Mouse (Mus musculus) embryonic stem cell, embryonic (primary cell): ENCODE data around the gene Ift46.

Source experiments
- CTCF ChIA-PET, 4 experiments: fragments of 300-600 bp in 2 of 4; fragments of 350-600 bp in 2 of 4; sonication (Branson Sonifier 250); formaldehyde crosslinking; loops; one replicate each; lab custom pipeline; 2022; ENCODE audit warnings: inconsistent platforms in 2 of 4; lab: Charles Lee
- POLR2A ChIA-PET, 4 experiments: fragments of 300-600 bp in 2 of 4; fragments of 350-600 bp in 2 of 4; sonication (Branson Sonifier 250); formaldehyde crosslinking; loops; one replicate each; lab custom pipeline; 2022; ENCODE audit warnings: antibody characterized with exemption in 4 of 4, inconsistent platforms in 1 of 4; lab: Charles Lee

Ift46 gene

DNA sequence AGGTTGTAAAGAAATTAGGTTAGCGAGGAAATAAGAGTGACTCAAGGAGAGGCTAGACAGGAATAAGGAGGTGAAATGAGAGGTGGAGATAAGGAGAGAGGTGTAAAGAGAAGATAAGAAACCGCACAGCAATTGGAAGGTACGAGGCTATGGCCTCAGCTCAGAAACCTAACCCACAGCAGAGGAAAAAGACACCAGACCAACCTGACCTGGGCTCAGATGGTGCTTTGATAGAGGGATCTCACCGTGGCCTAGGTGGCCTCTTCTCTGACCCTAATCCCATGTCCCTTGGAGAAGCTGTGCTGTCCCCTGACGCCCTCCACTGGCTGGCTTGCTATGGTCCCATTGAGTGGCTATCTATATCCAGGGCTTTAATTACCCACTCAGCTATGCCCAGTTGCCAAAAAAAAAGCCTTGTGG is 35.6 kb upstream of the Ift46 start:
- POLR2A ChIA-PET, result interaction anchor here in 2 of 4 experiments (1.3 to 2.8 kb wide), 2 partner anchors 24 to 36 kb away, joined by 4 to 15 read pairs; partner anchors contain the start of genes Arcn1 (in 1 of the 2) and Ift46 (in 1 of the 2)
- CTCF ChIA-PET, result interaction anchor here in 2 of 4 experiments (0.6 to 0.8 kb wide), 2 partner anchors 47 to 77 kb away, joined by 4 read pairs; no protein-coding TSS in a partner anchor

- CTCF ChIA-PET, result interaction anchor here in 3 of 4 experiments (0.5 to 1.9 kb wide), 7 partner anchors 12 to 77 kb away, joined by 3 to 9 read pairs (median 4); no protein-coding TSS in a partner anchor
- POLR2A ChIA-PET, result interaction anchor here in 3 of 4 experiments (0.5 to 2.8 kb wide), 9 partner anchors 9 to 228 kb away, joined by 3 to 15 read pairs (median 3); partner anchors contain the start of genes Arcn1 (in 1 of the 3) and Ift46 (in 1 of the 3)
These were observed 34.7 kb upstream of the Ift46 start for GRCm38 (mm10) chr9:44732921-44733530.

DNA sequence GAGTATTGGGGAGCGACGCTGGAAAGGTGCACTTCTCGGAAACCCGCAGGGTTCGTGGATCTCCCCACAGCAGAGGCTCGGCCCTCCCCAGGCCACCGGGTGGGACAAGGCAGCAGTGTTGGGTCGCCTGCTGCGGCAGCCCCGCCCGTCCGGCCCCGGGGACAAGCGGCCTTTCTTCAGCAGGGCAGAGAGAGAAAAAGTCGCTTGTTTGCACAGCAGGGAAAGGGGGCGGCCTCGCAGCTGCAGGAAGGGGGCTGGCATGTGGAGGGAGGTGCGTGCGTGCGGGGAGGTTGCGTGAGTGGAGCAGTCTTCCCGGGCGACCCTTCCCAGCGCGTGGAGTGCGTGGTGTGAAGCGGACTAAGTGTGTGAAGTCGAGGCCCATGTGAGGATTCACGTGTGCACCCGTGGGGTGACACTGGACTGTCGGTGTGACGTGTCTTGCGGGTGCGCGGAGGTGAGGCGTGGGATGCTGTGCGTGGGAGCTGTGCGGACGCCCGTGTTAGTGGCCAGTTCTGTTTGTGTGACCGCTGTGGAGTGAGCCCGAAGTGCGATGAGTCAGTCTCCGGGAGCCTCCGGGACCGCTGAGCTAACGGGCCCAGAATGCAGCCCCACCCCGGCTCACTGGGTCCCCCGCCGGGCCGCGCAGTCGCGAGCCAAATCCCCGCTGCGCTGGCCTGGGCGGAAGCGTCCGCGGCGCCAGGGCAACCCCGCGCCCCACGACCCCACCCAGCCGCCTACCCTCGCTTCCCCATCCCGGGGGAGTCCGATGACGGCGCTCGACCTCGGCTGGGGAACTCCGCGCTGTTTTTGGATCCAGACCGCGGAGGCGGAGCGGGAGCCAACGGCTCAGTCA is 33.8 kb upstream of the Ift46 start:
- ChIA-PET CTCF (interaction anchor here (0.5 to 3.0 kb wide), 12 partner anchors 13 to 493 kb away, joined by 3 to 17 read pairs (median 4); partner anchors contain the start of gene Ccdc153 (in 1 of the 4)), POLR2A (interaction anchor here (0.5 to 2.8 kb wide), 17 partner anchors 10 to 229 kb away, joined by 3 to 15 read pairs (median 4); partner anchors contain the start of genes Arcn1 (in 2 of the 4) and Ift46 (in 2 of the 4))

- CTCF ChIA-PET, result interaction anchor here (0.5 to 3.0 kb wide), 15 partner anchors 15 to 734 kb away, joined by 3 to 17 read pairs (median 3); partner anchors contain the start of gene Ccdc153 (in 1 of the 4)
- POLR2A ChIA-PET, result interaction anchor here (0.5 to 2.8 kb wide), 15 partner anchors 11 to 373 kb away, joined by 3 to 15 read pairs (median 4); partner anchors contain the start of genes Arcn1 (in 2 of the 4), Ift46 (in 2 of the 4) and Vps11 (in 1 of the 4)
These were observed 32.9 kb upstream of the Ift46 start, which contains the start of gene Phldb1 for GRCm38 (mm10) chr9:44734524-44735494. Phldb1 (minus strand) TSS chr9:44735198.

DNA sequence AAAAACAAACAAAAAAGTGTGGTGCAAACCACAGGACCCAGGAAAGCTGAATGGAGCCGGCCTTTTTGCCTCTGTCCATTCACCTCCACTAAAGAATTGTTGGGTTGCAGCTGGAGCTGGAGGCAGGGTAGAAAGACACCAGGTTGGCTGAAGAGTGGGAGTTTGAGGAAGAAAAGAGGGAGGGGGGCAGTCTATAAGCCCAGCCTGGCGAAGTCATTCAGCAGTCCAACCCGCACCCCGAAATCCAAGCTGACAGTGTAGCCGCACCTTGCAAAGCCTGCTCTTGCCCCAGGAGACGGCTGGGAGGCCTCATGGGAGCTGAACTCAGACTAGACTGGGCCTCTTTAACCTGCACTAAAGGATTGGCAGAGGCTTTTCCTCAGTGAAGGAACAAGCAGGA is 31.8 kb upstream of the Ift46 start:
- ChIA-PET CTCF (interaction anchor here (0.7 to 3.0 kb wide), 8 partner anchors 51 to 387 kb away, joined by 3 to 17 read pairs (median 4); no protein-coding TSS in a partner anchor), POLR2A (interaction anchor here in 2 of 4 experiments (0.7 to 1.7 kb wide), 4 partner anchors 13 to 147 kb away, joined by 3 to 6 read pairs (median 3); partner anchors contain the start of genes Arcn1 (in 1 of the 2) and Ift46 (in 1 of the 2))

- CTCF ChIA-PET, result interaction anchor here in 3 of 4 experiments (0.7 to 3.0 kb wide), 6 partner anchors 51 to 234 kb away, joined by 3 to 17 read pairs (median 4); no protein-coding TSS in a partner anchor
- POLR2A ChIA-PET, result interaction anchor here in 2 of 4 experiments (0.7 to 1.7 kb wide), 3 partner anchors 31 to 147 kb away, joined by 3 to 6 read pairs (median 3); partner anchors contain the start of genes Arcn1 (in 1 of the 2) and Ift46 (in 1 of the 2)
These were observed 31.4 kb upstream of the Ift46 start for GRCm38 (mm10) chr9:44736301-44736700.

DNA sequence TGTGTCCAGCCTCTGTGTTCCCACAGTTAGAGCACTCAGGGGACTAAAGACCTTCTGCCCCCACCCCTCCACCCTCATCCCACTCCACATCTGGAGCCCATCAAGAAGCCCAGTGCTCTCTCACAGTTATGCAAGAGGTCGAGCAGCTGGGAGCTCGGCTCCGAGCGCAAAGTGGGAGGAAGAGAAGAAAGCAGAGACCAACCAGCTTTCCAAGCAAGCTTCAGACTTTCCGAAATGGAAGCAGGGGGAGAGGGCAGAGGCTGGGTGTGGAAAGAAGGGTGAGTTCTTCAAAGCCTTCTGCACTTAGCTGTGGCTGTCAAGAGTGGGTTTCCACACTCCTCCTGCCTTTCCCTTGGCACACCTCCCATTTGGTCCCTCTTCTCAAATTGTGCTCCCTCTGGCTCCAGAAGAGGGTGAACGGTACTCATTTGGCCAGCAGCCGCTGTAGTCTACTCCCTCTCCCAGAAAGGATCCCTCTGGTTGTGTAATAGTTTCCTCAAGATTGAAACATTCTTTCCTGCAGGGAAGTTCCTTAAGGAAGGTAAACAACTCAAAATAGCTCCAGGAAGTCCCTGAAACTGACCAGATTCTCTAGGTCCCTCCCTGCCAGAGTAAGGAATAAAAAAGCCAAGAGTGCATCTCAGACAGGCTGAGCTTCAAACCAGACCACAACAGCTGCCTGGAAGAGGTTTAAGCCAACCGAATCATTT is 30.3 kb upstream of the Ift46 start:
- CTCF ChIA-PET, result interaction anchor here in 3 of 4 experiments (0.8 to 2.4 kb wide), 7 partner anchors 22 to 165 kb away, joined by 3 to 8 read pairs (median 4); no protein-coding TSS in a partner anchor
- POLR2A ChIA-PET, result interaction anchor here in 2 of 4 experiments (0.9 to 1.8 kb wide), 3 partner anchors 30 to 40 kb away, joined by 3 to 6 read pairs (median 4); partner anchors contain the start of genes Arcn1 (in 2 of the 2) and Ift46 (in 2 of the 2)

DNA sequence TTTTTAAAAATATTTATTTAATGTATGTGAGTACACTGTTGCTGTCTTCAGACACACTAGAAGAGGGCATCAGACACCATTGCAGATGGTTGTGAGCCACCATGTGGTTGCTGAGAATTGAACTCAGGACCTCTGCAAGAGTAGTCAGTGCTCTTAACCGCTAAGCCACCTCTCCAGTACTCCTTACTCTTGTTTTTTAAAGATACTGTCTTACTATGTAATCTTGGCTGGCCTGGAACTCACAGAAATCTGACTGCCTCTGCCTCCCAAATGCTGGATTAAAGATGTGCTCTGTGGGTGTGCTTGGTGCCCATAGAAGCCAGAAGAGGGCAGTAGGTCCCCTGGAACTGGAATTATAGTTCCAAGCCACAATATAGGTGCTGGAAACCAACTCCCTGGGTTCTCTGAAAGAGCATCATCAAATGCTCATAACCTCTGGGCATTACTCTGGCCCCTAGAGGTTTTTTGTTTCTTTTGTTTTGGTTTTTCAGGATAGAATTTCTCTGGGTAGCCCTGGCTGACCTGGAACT is 27.0 kb upstream of the Ift46 start:
- POLR2A ChIA-PET, result interaction anchor here in 1 of 4 experiments (1.0 kb wide), 1 partner anchor 12 kb away, joined by 3 read pairs; no protein-coding TSS in a partner anchor
- CTCF ChIA-PET, result no interaction called here

DNA sequence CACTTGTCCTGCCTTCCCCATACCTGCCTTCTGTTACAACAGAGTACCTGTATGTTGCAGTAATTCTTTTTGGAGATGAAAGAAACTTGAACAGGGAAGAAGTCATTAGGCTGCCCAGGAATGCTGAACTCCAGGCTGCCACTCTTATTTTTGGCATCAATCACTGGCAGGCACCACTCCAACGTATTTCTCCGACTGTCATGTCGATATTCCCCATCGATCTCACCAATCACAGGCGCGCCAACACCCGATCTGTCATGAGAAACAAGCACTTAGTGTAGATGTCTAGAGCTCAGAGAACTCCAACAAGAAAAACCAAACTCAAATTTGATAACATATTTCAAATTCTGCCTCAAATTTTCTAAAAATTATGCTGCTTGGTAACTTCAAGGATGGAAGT is 22.3 kb upstream of the Ift46 start:
- CTCF ChIA-PET, result no interaction called here
- POLR2A ChIA-PET, result interaction anchor here in 1 of 4 experiments (1.1 kb wide), 1 partner anchor 14 kb away, joined by 3 read pairs; no protein-coding TSS in a partner anchor

GRCm38 (mm10) chr9:44746666-44747065 is 21.0 kb upstream of the Ift46 start:
- ChIA-PET CTCF (no interaction called here), POLR2A (interaction anchor here in 2 of 4 experiments (1.2 to 1.5 kb wide), 2 partner anchors 11 to 21 kb away, joined by 4 read pairs; partner anchors contain the start of genes Arcn1 (in 1 of the 2) and Ift46 (in 1 of the 2))

DNA sequence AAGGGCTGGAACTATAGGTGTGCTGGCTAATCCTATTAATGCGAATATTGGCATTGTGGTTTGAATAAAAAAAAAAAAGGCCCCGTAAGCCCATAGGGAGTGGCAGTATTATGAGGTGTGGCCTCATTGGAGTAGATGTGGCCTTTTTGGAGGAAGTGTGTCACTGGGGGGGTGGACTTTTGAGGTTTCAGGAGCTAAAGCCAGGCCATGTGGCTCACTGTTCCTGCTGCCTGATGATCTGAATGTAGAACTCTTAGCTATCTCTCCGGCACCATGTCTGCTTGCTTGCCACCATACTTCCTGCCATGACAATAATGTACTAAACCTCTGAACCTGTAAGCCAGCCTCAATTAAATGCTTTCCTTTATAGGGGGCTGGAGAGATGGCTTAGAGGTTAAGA is 20.4 kb upstream of the Ift46 start:
- ChIA-PET CTCF (interaction anchor here in 2 of 4 experiments (1.5 to 3.6 kb wide), 2 partner anchors 91 to 95 kb away, joined by 4 to 18 read pairs; no protein-coding TSS in a partner anchor), POLR2A (interaction anchor here in 3 of 4 experiments (0.7 to 1.5 kb wide), 5 partner anchors 10 to 63 kb away, joined by 3 to 7 read pairs (median 4); partner anchors contain the start of genes Arcn1 (in 2 of the 3) and Ift46 (in 2 of the 3))

GRCm38 (mm10) chr9:44748473-44748872 is 19.2 kb upstream of the Ift46 start:
- CTCF ChIA-PET, result interaction anchor here in 2 of 4 experiments (0.7 to 3.6 kb wide), 7 partner anchors 10 to 116 kb away, joined by 3 to 18 read pairs (median 4); partner anchors contain the start of genes Arcn1 (in 1 of the 2) and Ift46 (in 1 of the 2)
- POLR2A ChIA-PET, result interaction anchor here (0.7 to 1.9 kb wide), 9 partner anchors 13 to 212 kb away, joined by 3 to 6 read pairs (median 3); partner anchors contain the start of genes Arcn1 (in 1 of the 4), Ift46 (in 1 of the 4) and Phldb1 (in 1 of the 4)

DNA sequence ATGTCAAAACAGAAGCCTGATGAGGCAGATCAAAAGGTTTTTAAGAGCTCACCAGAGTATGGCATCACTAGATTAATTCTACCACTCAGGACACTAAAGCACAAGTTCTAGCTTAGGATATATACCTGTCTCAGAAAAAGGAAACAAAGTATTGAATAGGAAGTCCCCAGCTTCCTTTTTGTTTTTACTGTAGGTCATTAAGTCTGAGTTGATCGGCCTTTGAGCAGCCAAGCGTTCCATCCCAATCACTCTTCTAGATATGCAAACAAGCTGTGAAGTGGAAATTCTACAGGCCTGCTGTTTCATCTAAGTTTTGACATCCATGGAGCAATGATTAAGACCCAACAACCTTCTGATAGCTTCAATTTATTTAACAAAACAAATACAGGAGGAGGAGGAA is 6.8 kb upstream of the Ift46 start:
- CTCF ChIA-PET, result interaction anchor here in 2 of 4 experiments (0.8 kb wide), 2 partner anchors 53 to 75 kb away, joined by 3 read pairs; no protein-coding TSS in a partner anchor
- POLR2A ChIA-PET, result interaction anchor here in 3 of 4 experiments (0.7 to 1.9 kb wide), 14 partner anchors 9 to 282 kb away, joined by 3 to 9 read pairs (median 4); no protein-coding TSS in a partner anchor

DNA sequence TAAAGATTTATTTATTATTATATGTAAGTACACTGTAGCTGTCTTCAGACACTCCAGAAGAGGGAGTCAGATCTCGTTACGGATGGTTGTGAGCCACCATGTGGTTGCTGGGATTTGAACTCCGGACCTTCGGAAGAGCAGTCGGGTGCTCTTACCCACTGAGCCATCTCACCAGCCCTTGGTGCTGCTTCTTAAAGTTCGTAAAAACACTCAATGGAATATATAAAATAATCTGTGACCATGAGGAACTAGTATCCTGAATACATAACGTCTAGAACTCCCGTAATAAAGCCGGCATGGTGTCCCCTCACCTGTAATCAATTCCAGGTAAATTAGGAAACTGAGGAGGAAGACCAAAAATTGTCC is 304 bp downstream of the Ift46 start:
- CTCF ChIA-PET, result interaction anchor here in 3 of 4 experiments (0.6 to 2.2 kb wide), 7 partner anchors 19 to 448 kb away, joined by 3 to 6 read pairs (median 4); partner anchors contain the start of gene C2cd2l (in 1 of the 3)
- POLR2A ChIA-PET, result interaction anchor here (0.6 to 3.7 kb wide), 86 partner anchors 9 to 630 kb away, joined by 3 to 59 read pairs (median 4); partner anchors contain the start of genes H2afx (in 3 of the 4), Ube4a (in 3 of the 4), Atp5l (in 2 of the 4) and Ddx6 (in 2 of the 4)
